Mouse (Mus musculus): ENCODE results near the gene Tlr12. TPM values are rescaled to one million over a fixed set of nuclear protein-coding genes. Genes with fewer than 3 reads are reported as not detected.
A peak's percentile ranks its signal among the peaks of the same experiment; 100 is the strongest.
"Not testable (repeated sequence)": the region's sequence is repeated elsewhere in the genome, so short reads cannot be mapped to it uniquely, and the experiment has no call there.

Tlr12 gene
- polyA plus RNA-seq (2016; fragmentation: Nextera tagmentation; extraction: Ambion mirVana): 1.00 and 1.4 TPM in 2 replicates

DNA sequence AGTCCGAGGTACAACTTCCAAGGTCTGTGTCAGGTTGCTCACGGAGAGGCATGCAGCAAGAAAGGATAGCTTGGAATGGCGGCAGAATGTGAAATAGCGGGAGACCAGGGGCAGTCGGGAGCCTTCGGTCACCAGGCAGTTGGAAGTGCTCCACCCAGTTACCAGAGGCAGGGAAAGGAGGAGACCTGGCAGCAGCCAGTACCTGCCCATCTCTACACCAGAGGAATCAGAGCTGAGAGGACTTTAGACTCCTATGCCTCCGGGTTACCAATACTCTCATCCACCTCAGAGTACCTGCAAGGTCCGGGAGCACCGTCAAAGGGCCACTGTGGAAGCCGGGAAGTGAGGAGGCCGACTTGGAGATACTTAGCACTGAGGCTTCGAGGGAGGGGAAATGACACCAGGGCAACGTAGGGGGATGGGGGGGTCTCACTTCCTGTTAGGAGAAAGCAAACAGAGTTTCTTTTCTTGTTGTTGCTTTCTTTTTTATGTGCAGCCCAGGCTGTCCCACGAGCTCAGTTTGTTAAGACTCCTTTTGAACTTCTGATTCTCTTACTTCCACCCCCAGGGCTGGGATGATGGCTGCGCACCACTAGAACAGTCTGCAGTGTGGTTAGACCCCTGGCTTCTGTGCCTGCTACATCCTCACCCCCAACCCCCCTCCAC is at the start of gene Tlr12:
Gene Tlr12, minus strand, starts transcription at position 374 of the 666 bp plus-strand sequence.
- H3K4me1 ChIP-seq: no peaks in the 10 kb centered on the region
- no peak within 1 kb of the TSS for H3K4me2 ChIP-seq (replicated peaks)
- WGBS: 70% methylated on average over 15 of the region's 15 CpGs
- H3K9ac ChIP-seq: peak within 1 kb of the TSS; percentile 3; the same call in 1 of the 2 replicates
- no peak for ATAC-seq (ENCODE audit: low FRiP score, low read depth)
- H3K9me3 ChIP-seq: no peaks in the 10 kb centered on the region
- H3K4me3 ChIP-seq: no peak within 1 kb of the TSS
- no peaks in the 10 kb centered on the region for H3K36me3 ChIP-seq
- H3K27ac ChIP-seq: no peak within 1 kb of the TSS
- H3K27me3 ChIP-seq (replicated peaks): peaks cover 5% of the 10 kb centered on the region; the same call in 1 of the 2 replicates

DNA sequence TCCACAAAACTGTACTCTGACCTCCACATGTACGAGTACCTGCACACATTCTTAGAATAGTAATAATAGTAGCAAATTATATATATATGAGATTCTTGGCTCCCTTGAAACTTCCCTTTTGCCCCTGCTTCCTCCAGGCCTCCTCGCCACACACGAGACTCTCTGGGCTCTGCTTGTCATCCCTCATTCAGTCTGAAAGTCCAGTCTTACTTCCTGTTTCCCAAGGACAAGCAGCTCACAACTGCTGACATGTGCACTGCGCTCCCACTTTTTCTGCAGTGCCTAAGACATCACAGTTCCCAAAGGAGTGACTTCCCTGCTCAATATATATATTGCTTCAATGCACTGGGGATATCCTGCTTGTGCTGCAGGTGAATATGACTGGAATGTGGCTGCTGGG is 48.8 kb upstream of the Tlr12 start:
- peaks cover 12% of the 10 kb centered on the region for H3K4me1 ChIP-seq
- H3K27me3 ChIP-seq (replicated peaks); H3K27ac ChIP-seq; ATAC-seq (ENCODE audit: low FRiP score, low read depth); H3K36me3 ChIP-seq; H3K9ac ChIP-seq; H3K4me3 ChIP-seq; H3K9me3 ChIP-seq; H3K4me2 ChIP-seq (replicated peaks): not testable (repeated sequence)
- WGBS: 71% methylated on average over 4 of the region's 4 CpGs

GRCm38 (mm10) chr4:128666362-128666761 is 47.9 kb upstream of the Tlr12 start:
- not testable (repeated sequence) for H3K9ac ChIP-seq; H3K27me3 ChIP-seq (replicated peaks); H3K36me3 ChIP-seq; ATAC-seq (ENCODE audit: low FRiP score, low read depth); H3K27ac ChIP-seq; H3K9me3 ChIP-seq; H3K4me2 ChIP-seq (replicated peaks); H3K4me3 ChIP-seq
- peaks cover 12% of the 10 kb centered on the region for H3K4me1 ChIP-seq
- WGBS: 73% methylated on average over 7 of the region's 7 CpGs

DNA sequence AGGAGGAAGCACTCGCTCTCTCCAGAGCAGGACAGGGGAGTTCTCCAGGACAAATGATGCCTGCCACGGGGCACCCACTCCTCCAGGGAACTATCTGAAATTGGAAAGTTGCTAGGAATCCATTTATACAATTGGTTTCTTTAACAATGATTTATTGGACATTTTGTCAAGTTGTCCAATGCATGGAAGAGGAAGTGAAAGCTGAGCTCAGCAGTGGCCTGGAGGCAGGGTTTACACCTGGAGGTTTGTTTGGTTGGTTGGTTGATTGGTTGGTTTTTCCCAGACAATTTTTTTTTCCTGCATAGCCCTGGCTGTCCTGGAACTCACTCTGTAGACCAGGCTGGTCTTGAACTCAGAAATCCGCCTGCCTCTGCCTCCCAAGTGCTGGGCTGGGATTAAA is 45.6 kb upstream of the Tlr12 start:
- 72% methylated on average over 3 of the region's 3 CpGs for WGBS
- no peak overlapping the region for H3K27ac ChIP-seq
- no peaks in the 10 kb centered on the region for H3K27me3 ChIP-seq (replicated peaks)
- no peak overlapping the region for H3K9ac ChIP-seq
- H3K4me2 ChIP-seq (replicated peaks): no peak overlapping the region
- no peak for ATAC-seq (ENCODE audit: low FRiP score, low read depth)
- no peaks in the 10 kb centered on the region for H3K36me3 ChIP-seq
- H3K4me1 ChIP-seq: peaks cover 3% of the 10 kb centered on the region; the same call in 1 of the 2 replicates
- H3K9me3 ChIP-seq: no peaks in the 10 kb centered on the region
- no peak overlapping the region for H3K4me3 ChIP-seq

DNA sequence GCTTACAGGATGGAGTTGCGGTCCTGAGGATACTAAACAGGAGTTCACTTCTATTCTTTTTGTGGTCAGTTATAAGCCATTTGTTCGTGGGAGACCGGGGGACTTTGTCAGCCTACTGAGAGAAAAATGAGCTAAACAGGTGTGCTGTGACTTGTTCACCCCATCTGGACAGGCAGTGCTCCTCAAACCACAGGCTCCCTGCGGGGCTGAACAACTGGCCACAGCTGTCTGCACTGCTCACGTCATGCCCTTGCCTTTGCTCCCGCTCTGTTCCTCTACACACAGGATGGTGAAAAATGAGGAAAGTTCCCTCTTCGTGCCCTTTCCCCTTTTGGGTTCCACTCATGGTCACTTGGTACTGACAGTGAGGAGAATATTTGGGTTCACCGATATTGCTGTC is 42.6 kb upstream of the Tlr12 start:
- 81% methylated on average over 8 of the region's 8 CpGs for whole genome bisulfite sequencing
- Histone ChIP-seq H3K27ac (no peak overlapping the region), H3K27me3 (replicated peaks) (peaks cover 4% of the 10 kb centered on the region), H3K4me2 (replicated peaks) (no peak overlapping the region), H3K9me3 (no peaks in the 10 kb centered on the region), H3K4me3 (no peak overlapping the region), H3K9ac (no peak overlapping the region), H3K4me1 (peaks cover 3% of the 10 kb centered on the region; the same call in 1 of the 2 replicates), H3K36me3 (no peaks in the 10 kb centered on the region)
- ATAC-seq (ENCODE audit: low FRiP score, low read depth): no peak

DNA sequence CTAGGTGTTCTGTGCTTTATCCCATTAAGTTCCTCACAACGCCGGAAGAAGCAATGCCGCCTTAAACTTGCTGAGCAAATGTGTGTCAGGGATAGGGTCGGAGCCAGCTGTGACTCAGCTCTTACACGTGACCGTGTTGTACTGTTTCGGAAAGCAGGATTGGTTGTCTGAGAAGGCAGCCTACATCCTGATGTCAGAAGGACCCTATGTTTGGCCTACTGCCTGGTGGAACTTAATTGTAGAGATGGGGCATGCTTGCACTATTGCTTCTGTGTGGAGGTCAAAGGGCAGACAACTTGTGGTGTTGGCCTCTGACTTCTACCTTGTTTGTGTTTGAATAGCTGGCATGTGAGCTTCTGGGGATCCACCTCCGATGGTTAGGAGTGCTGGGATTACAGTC is 41.8 kb upstream of the Tlr12 start:
- Histone ChIP-seq H3K4me1 (peaks cover 6% of the 10 kb centered on the region; the same call in 1 of the 2 replicates), H3K9me3 (no peaks in the 10 kb centered on the region), H3K36me3 (no peaks in the 10 kb centered on the region), H3K27me3 (replicated peaks) (peaks cover 4% of the 10 kb centered on the region), H3K9ac (no peak overlapping the region), H3K27ac (no peak overlapping the region), H3K4me3 (no peak overlapping the region), H3K4me2 (replicated peaks) (no peak overlapping the region)
- ATAC-seq (ENCODE audit: low FRiP score, low read depth): no peak
- WGBS: 91% methylated on average over 8 of the region's 8 CpGs

DNA sequence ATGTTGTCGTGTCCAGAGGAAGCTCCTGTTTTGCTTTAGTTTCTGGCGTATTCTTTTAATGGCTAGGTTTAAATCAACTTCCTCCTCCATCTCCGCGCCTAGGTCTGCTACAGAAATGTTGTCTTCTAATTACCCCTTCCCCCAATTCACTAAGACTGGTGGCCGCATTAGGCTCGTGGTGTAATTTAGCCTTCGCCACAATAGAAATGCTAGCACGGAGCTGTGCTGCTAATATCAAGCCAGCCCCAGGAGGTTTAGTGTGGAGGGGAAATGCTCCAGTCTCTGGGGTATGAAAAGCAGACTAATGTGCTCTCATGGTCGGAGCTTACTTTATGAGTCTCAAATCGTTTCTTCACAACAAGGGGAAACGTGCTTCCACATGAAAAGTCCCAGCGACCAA is 37.0 kb upstream of the Tlr12 start:
- Histone ChIP-seq H3K9me3 (no peaks in the 10 kb centered on the region), H3K4me1 (peaks cover 35% of the 10 kb centered on the region)

GRCm38 (mm10) chr4:128654505-128655381 is 36.3 kb upstream of the Tlr12 start, which contains the start of gene Phc2:
Phc2 (plus strand) TSS chr4:128654702.
- peaks cover 35% of the 10 kb centered on the region for H3K4me1 ChIP-seq
- WGBS: under 1% methylated on average over 84 of the region's 85 CpGs
- peak; percentile 94 for ATAC-seq (ENCODE audit: low FRiP score, low read depth)
- H3K36me3 ChIP-seq: no peaks in the 10 kb centered on the region
- H3K27me3 ChIP-seq (replicated peaks): peaks cover 7% of the 10 kb centered on the region
- peak within 1 kb of the TSS; percentile 76 for H3K27ac ChIP-seq
- H3K4me2 ChIP-seq (replicated peaks): peak within 1 kb of the TSS; percentile 91
- no peaks in the 10 kb centered on the region for H3K9me3 ChIP-seq
- H3K9ac ChIP-seq: peak within 1 kb of the TSS; percentile 78
- H3K4me3 ChIP-seq: peak within 1 kb of the TSS; percentile 72

More for the DNA sequence above, 37.0 kb upstream of the Tlr12 start:
- Histone ChIP-seq H3K4me3 (peak overlapping the region; percentile 72), H3K27ac (0 out of 2 replicates have a peak overlapping the region, but pooled peaks have one; percentile 76), H3K9ac (peak overlapping the region; percentile 78), H3K36me3 (no peaks in the 10 kb centered on the region), H3K27me3 (replicated peaks) (peaks cover 4% of the 10 kb centered on the region), H3K4me2 (replicated peaks) (peak overlapping the region; percentile 91)
- WGBS: 2% methylated on average over 12 of the region's 12 CpGs
- no peak for ATAC-seq (ENCODE audit: low FRiP score, low read depth)

GRCm38 (mm10) chr4:128652584-128653298 is 34.3 kb upstream of the Tlr12 start:
- Histone ChIP-seq H3K4me1 (peaks cover 32% of the 10 kb centered on the region), H3K4me3 (no peak overlapping the region), H3K27me3 (replicated peaks) (peaks cover 7% of the 10 kb centered on the region), H3K9ac (no peak overlapping the region), H3K36me3 (no peaks in the 10 kb centered on the region), H3K4me2 (replicated peaks) (no peak overlapping the region), H3K9me3 (no peaks in the 10 kb centered on the region), H3K27ac (peak overlapping the region; percentile 50; the same call in 1 of the 2 replicates)
- WGBS: 7% methylated on average over 5 of the region's 5 CpGs
- no peak for ATAC-seq (ENCODE audit: low FRiP score, low read depth)

GRCm38 (mm10) chr4:128651530-128651929 is 33.1 kb upstream of the Tlr12 start:
- Histone ChIP-seq H3K36me3 (no peaks in the 10 kb centered on the region), H3K4me3 (no peak overlapping the region), H3K27ac (no peak overlapping the region), H3K4me1 (peaks cover 32% of the 10 kb centered on the region), H3K9me3 (no peaks in the 10 kb centered on the region), H3K9ac (no peak overlapping the region), H3K4me2 (replicated peaks) (no peak overlapping the region), H3K27me3 (replicated peaks) (peaks cover 4% of the 10 kb centered on the region)
- no peak for ATAC-seq (ENCODE audit: low FRiP score, low read depth)
- 57% methylated on average over 3 of the region's 3 CpGs for WGBS

DNA sequence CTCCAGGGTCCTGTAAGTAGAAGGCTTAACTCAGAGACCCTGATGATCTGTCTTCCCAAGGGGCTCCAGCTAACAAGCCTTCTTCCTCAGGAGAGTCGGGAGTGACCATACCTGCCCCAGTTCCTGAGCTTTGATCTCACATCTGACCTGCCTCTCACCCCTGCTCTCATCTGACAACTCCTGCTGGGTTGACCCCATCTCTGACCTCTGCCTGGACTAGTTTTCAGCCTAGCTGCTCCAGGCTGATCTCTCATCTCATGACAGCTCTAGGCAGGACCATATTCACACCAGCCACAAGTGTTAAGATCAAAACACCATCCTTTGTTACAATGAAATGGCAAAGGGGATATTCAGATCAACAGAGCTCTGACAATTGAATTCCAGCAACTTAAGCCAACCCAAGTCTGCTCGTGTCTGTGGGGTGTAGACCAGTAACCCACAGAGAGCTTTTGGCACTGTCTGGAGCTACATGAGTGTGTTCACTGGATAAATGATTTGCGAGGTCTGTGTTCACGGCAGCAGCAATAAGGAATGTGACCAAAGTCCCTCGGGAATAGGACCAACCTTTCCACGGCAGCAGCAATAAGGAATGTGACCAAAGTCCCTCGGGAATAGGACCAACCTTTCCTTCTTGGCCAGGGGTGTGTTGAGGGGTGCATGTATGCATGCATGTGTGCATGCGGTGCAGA is 30.3 kb upstream of the Tlr12 start:
- whole genome bisulfite sequencing: 42% methylated on average over 8 of the region's 8 CpGs
- Histone ChIP-seq H3K27me3 (replicated peaks) (0 out of 2 replicates have a peak, but pooled peaks cover 3% of the 10 kb centered on the region), H3K9ac (no peak overlapping the region), H3K4me3 (no peak overlapping the region), H3K9me3 (no peaks in the 10 kb centered on the region), H3K36me3 (no peaks in the 10 kb centered on the region), H3K4me2 (replicated peaks) (no peak overlapping the region), H3K4me1 (peaks cover 20% of the 10 kb centered on the region), H3K27ac (no peak overlapping the region)
- ATAC-seq (ENCODE audit: low FRiP score, low read depth): no peak
